Comparison of ENCODE assay signal across 15 mouse cellular contexts in genomic region chr2:45239501-45240292, GRCm38 (mm10).
DNase-seq lines count a peak whose midpoint lies in the region; ATAC-seq and TF ChIP-seq lines count a peak whose summit lies in the region.
"Had no signal": no experiment of that assay in that cellular context is flagged by ENCODE, and none has a peak within 500 bp of the region (broad histone marks: within the 10 kb centered on the region; RNA-seq: fewer than 3 reads in every experiment).

No protein-coding gene starts in this region.

- peak overlapping the region; percentile 36 for H3K4me2 ChIP-seq in heart, embryonic 11.5 days
- H3K4me2 ChIP-seq in heart, embryonic 16.5 days (ENCODE audit: low read depth, low read length), result peak overlapping the region; percentile 44
- no peak overlapping the region for H3K4me2 ChIP-seq in forebrain, embryonic 12.5 days
- H3K4me2 ChIP-seq: embryonic facial prominence, embryonic 15.5 days; kidney, embryonic 15.5 days; limb, embryonic 12.5 days had no signal

- H3K9me3 ChIP-seq in heart, embryonic 11.5 days (replicated peaks; ENCODE audit: control insufficient read depth, low read length), result no peaks in the 10 kb centered on the region
- H3K9me3 ChIP-seq in heart, embryonic 16.5 days (replicated peaks; ENCODE audit: control insufficient read depth, low read length), result no peaks in the 10 kb centered on the region
- no peaks in the 10 kb centered on the region for H3K9me3 ChIP-seq in forebrain, embryonic 12.5 days
- H3K9me3 ChIP-seq: embryonic facial prominence, embryonic 15.5 days; kidney, embryonic 15.5 days; limb, embryonic 12.5 days had no signal

- DNase-seq in heart, postnatal 4 days, result no peak
- DNase-seq in lung, postnatal 36 days, result peak; percentile 39
- DNase-seq in layer of hippocampus, postnatal 10 days (ENCODE audit: low spot score in 2 of 2), result no peak
- no peak for DNase-seq in T-cell, adult 2 months (ENCODE audit: low spot score)
- DNase-seq: cerebellum, adult 18-20 months; gastrocnemius, postnatal 36 days; right cerebral cortex, adult 18-20 months had no signal

- no peaks in the 10 kb centered on the region for H3K36me3 ChIP-seq in heart, embryonic 11.5 days (ENCODE audit: control insufficient read depth, insufficient read depth, low read length)
- H3K36me3 ChIP-seq in heart, embryonic 16.5 days (ENCODE audit: control insufficient read depth, insufficient read depth), result no peaks in the 10 kb centered on the region
- no peaks in the 10 kb centered on the region for H3K36me3 ChIP-seq in forebrain, embryonic 12.5 days (replicated peaks)
- H3K36me3 ChIP-seq: embryonic facial prominence, embryonic 15.5 days; kidney, embryonic 15.5 days; limb, embryonic 12.5 days had no signal

- H3K4me3 ChIP-seq in heart, embryonic 11.5 days (ENCODE audit: low read depth, low read length), result no peak overlapping the region
- H3K4me3 ChIP-seq in bone marrow, adult 2 months (replicated peaks; ENCODE audit: control insufficient read depth, low read depth, low read length), result no peak overlapping the region
- 0 out of 2 replicates have a peak overlapping the region, but pooled peaks have one; percentile 10 for H3K4me3 ChIP-seq in heart, embryonic 16.5 days (ENCODE audit: low read length)
- H3K4me3 ChIP-seq in forebrain, embryonic 12.5 days (replicated peaks), result no peak overlapping the region
- H3K4me3 ChIP-seq: embryonic facial prominence, embryonic 15.5 days; kidney, embryonic 15.5 days; limb, embryonic 12.5 days; myocyte had no signal

- no peak for TF ChIP-seq POLR2A in bone marrow, adult 2 months (IDR thresholded peaks at IDR 0.05; ENCODE audit: borderline replicate concordance, control insufficient read depth, low read depth, low read length)

- ATAC-seq in heart, embryonic 11.5 days (replicated peaks; ENCODE audit: insufficient number of reproducible peaks, low FRiP score, low TSS enrichment), result peak; percentile 65
- peak; percentile 50; the same call in 1 of the 2 replicates for ATAC-seq in heart, embryonic 16.5 days (replicated peaks; ENCODE audit: extremely low read depth, insufficient read depth, low FRiP score)
- ATAC-seq in forebrain, embryonic 12.5 days (ENCODE audit: low FRiP score), result no peak

- no peak for TF ChIP-seq CTCF in bone marrow, adult 2 months (IDR thresholded peaks at IDR 0.05; ENCODE audit: control insufficient read depth, insufficient read depth, low read length)

- peak overlapping the region; percentile 51 for H3K27ac ChIP-seq in heart, embryonic 11.5 days (ENCODE audit: low read depth, low read length)
- H3K27ac ChIP-seq in bone marrow, adult 2 months (ENCODE audit: control insufficient read depth, insufficient read depth, low read depth, low read length, poor library complexity), result peak overlapping the region; percentile 48; the same call in 1 of the 2 replicates
- H3K27ac ChIP-seq in heart, embryonic 16.5 days (ENCODE audit: low read length), result peak overlapping the region; percentile 46
- H3K27ac ChIP-seq in forebrain, embryonic 12.5 days, result no peak overlapping the region
- H3K27ac ChIP-seq: embryonic facial prominence, embryonic 15.5 days; kidney, embryonic 15.5 days; limb, embryonic 12.5 days had no signal

- no peaks in the 10 kb centered on the region for H3K27me3 ChIP-seq in heart, embryonic 11.5 days (ENCODE audit: control insufficient read depth, insufficient read depth, low read length)
- H3K27me3 ChIP-seq in heart, embryonic 16.5 days (ENCODE audit: control insufficient read depth, insufficient read depth, low read length), result no peaks in the 10 kb centered on the region
- H3K27me3 ChIP-seq in forebrain, embryonic 12.5 days, result no peaks in the 10 kb centered on the region
- H3K27me3 ChIP-seq: embryonic facial prominence, embryonic 15.5 days; kidney, embryonic 15.5 days had no signal

- no peak overlapping the region for H3K9ac ChIP-seq in heart, embryonic 11.5 days (ENCODE audit: low read depth, low read length)
- no peak overlapping the region; the same call in 1 of the 2 replicates for H3K9ac ChIP-seq in heart, embryonic 16.5 days (ENCODE audit: low read length)
- no peak overlapping the region for H3K9ac ChIP-seq in forebrain, embryonic 12.5 days
- H3K9ac ChIP-seq: embryonic facial prominence, embryonic 15.5 days; kidney, embryonic 15.5 days; limb, embryonic 12.5 days had no signal

- peaks cover 22% of the 10 kb centered on the region for H3K4me1 ChIP-seq in heart, embryonic 11.5 days (ENCODE audit: control insufficient read depth, insufficient read depth, low read length)
- peaks cover 4% of the 10 kb centered on the region for H3K4me1 ChIP-seq in bone marrow, adult 2 months (ENCODE audit: control insufficient read depth, insufficient read depth, low read length)
- peaks cover 18% of the 10 kb centered on the region for H3K4me1 ChIP-seq in heart, embryonic 16.5 days (ENCODE audit: control insufficient read depth, insufficient read depth, low read length)
- no peaks in the 10 kb centered on the region for H3K4me1 ChIP-seq in forebrain, embryonic 12.5 days
- H3K4me1 ChIP-seq: kidney, embryonic 15.5 days had no signal

- WGBS in heart, embryonic 11.5 days (ENCODE audit: insufficient replicate concordance), result 34% methylated on average over 16 of the region's 16 CpGs
- 18% methylated on average over 16 of the region's 16 CpGs for WGBS in bone marrow, adult 2 months
- 26% methylated on average over 16 of the region's 16 CpGs for WGBS in heart, embryonic 16.5 days
- WGBS in forebrain, embryonic 12.5 days, result 88% methylated on average over 16 of the region's 16 CpGs
